Mouse (Mus musculus): ENCODE results near the gene Prkar2a. TPM values are rescaled to one million over a fixed set of nuclear protein-coding genes. Genes with fewer than 3 reads are reported as not detected.

Prkar2a gene
- total RNA-seq, 2 experiments from 2014 or later, result 45.8 to 49.2 TPM

DNA sequence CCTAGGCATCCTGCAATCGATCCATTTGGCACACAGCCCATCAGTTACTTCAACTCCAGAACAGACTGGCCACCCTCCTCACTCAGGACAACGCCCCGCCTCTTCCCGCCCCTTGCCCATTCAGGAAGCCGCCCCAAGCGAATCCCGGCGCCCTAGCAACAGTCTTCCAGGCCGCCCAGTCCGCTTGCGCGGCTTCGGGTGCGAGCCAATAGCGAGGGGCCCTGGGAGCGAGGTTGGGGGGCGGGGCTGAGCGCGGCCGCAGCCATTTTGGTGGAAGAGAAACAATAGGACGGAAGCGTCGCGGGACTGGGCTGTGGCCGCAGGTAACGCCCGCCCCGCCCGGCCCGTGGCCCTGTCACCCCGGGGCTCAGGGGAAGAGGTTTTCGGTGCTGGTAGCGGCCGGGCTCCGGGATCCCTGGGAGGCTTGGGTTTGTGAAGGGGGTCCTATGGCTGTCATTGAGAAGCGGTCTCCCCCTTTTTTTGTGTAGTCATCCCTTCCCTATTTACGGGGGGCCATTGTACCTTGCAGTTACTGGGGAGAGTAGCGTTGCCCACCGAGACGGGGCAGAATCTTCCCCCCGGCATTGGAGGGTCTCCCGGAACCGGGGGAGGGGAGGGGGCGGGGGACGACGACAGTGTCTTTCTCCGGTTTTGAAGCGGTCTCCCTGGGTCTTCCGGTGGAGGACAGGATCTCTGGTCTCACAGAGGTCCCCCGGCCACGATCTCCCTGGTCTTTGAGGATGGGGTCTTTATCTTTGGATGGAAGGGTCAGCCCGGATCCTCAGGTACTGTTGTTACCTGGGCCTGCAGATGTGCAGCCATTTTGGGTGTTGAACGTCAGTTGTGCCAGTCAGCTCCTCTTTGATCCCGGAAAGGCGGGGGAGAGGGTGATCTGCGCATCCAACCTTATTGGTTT lies 94.7 kb downstream of the Prkar2a start, which contains the start of gene Ip6k2:
Gene Ip6k2 (plus strand): TSS at position 249 of the 916 bp plus-strand sequence.
- intact Hi-C loops (cut with DNase I), result no loop called here
- DNase-seq (ENCODE audit: low spot score in 2 of 2), result peak; percentile 96

- no peak for DNase-seq (ENCODE audit: low spot score in 2 of 2)
- intact Hi-C loops (cut with DNase I), result no loop called here
Observed at GRCm38 (mm10) chr9:108785416-108785815, 96.3 kb downstream of the Prkar2a start.

DNA sequence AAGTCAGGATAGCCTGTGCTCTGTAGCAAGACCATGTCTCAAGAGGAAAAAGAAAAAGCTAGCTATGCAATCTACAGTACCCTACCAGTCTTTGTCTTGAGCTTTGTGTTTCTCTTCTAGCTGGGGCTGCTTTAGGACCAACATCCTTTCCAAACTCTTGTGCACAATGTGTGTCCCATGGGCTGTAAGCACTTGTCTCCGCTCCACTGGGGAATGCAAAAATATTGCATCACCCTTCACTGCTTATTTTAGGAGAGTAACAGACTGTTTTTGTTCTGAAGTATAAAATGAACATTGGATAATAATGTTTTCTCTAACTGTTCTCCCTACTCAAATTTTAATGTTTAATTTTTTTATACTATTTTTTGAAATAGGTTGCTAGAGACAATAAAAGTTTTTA lies 97.4 kb downstream of the Prkar2a start:
- DNase-seq (ENCODE audit: low spot score in 2 of 2), result no peak
- intact Hi-C loops (cut with DNase I), result no loop called here

DNA sequence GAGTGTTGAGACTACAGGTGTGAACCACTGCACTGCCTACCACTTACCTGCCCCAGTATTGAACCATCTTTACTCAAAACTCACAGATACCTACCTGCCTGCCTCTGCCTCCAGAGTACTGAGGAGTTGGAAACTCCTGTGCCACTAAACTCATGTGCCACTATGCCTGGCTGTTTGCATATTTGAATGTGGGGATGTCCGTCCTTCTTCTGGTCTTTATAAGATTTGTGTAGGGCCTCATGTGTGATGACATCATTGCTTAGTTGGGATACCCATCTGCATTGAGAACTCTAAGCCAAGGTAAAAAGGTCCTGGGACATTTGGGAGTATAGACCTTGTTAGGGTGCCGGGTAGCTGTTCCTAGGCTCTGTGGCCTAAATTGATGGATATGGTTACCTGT lies 98.0 kb downstream of the Prkar2a start:
- no peak for DNase-seq (ENCODE audit: low spot score in 2 of 2)
- intact Hi-C loops (cut with DNase I), result no loop called here

GRCm38 (mm10) chr9:108788713-108789112 lies 99.6 kb downstream of the Prkar2a start:
- no peak for DNase-seq (ENCODE audit: low spot score in 2 of 2)
- intact Hi-C loops (cut with DNase I), result no loop called here

GRCm38 (mm10) chr9:108792307-108792706 lies 103.2 kb downstream of the Prkar2a start:
- intact Hi-C loops (cut with DNase I), result no loop called here
- no peak for DNase-seq (ENCODE audit: low spot score in 2 of 2)

- intact Hi-C loops (cut with DNase I), result no loop called here
- no peak for DNase-seq (ENCODE audit: low spot score in 2 of 2)
Observed at GRCm38 (mm10) chr9:108792730-108793129, 103.6 kb downstream of the Prkar2a start.

DNA sequence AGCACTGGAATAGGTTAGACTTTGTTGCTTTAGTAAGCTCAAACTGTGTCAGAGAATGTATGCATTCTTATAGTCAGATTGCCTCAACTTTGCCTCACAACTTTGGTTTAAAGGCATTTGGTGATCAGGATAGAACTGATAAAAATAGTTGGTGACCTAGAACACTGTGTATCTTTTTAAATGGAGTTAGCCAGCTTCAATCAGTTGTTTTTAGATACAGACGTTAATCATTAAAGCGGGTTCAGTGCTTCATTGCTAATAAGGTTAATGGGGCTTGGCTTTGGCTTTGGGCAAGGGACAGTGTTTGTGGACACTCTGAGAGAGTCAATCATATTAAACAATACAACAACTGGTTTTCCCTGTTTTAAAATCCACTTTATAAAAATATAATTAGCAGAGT lies 106.2 kb downstream of the Prkar2a start:
- DNase-seq (ENCODE audit: low spot score in 2 of 2), result no peak

GRCm38 (mm10) chr9:108795762-108796161 lies 106.6 kb downstream of the Prkar2a start:
- DNase-seq (ENCODE audit: low spot score in 2 of 2), result no peak
- intact Hi-C loops (cut with DNase I), result no loop called here

More for the DNA sequence above, 106.2 kb downstream of the Prkar2a start:
- intact Hi-C loops (cut with DNase I), result no loop called here

- intact Hi-C loops (cut with DNase I), result no loop called here
- peak in 1 of 2 experiments; percentile 37 for DNase-seq (ENCODE audit: low spot score in 2 of 2)
Observed at GRCm38 (mm10) chr9:108796351-108796981, 107.4 kb downstream of the Prkar2a start.

GRCm38 (mm10) chr9:108797477-108797876 lies 108.4 kb downstream of the Prkar2a start:
- intact Hi-C loops (cut with DNase I), result no loop called here
- no peak for DNase-seq (ENCODE audit: low spot score in 2 of 2)

DNA sequence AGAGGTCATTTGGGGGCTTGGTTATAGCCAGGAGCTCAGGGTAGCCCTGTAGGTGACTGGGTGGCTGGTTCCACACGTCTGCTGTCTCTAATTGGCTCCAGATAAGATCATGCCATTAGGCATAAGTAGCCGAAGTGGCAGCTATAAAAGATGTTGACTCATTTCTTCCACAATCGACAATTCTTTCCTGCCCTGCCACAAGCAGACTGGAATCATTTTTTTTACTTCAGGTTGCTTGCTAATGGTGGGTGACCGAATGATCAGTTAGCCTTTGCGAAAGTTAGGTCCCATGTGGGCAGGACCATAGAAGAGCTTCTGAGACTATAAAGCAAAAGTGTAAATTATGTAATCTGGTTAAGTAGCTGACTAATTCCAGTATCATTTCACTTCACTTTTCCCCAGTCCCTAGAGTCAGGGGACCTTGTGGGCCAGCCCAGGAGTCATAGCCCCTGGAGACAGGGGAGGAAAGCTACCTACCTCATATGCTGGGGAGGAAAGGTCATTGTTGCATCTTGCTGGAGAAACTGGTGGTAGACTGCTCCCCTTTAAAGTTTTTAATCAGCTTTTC lies 109.5 kb downstream of the Prkar2a start:
- intact Hi-C loops (cut with DNase I), result no loop called here
- no peak for DNase-seq (ENCODE audit: low spot score in 2 of 2)

- DNase-seq (ENCODE audit: low spot score in 2 of 2), result no peak
- intact Hi-C loops (cut with DNase I), result no loop called here
Observed at GRCm38 (mm10) chr9:108799564-108799963, 110.5 kb downstream of the Prkar2a start.

Small RNA genes lying within 50 kb of the gene (microRNA-seq; reads per million reads assigned to microRNA genes)
- gene Gm26298, result not detected

Other genes starting within 250 kb of the Prkar2a start
- 10 to 100 TPM; 36.1 to 41.5 TPM for gene Ccdc71, start 228.8 kb upstream of the Prkar2a start, total RNA-seq (2021)
- gene Klhdc8b, start 227.7 kb upstream of the Prkar2a start, total RNA-seq (2021), result 10 to 100 TPM; 31.1 to 33.9 TPM
- gene Lamb2, start 209.6 kb upstream of the Prkar2a start, total RNA-seq (2021), result 10 to 100 TPM; 22.8 to 43.1 TPM
- gene Usp19, start 198.7 kb upstream of the Prkar2a start, total RNA-seq (2021), result 100 to 1,000 TPM; 124 to 154 TPM
- 10 to 100 TPM; 73.6 to 76.9 TPM for gene Qars, start 181.6 kb upstream of the Prkar2a start, total RNA-seq (2021)
- gene Qrich1, start 172.5 kb upstream of the Prkar2a start, total RNA-seq (2021), result 100 to 1,000 TPM; 135 to 149 TPM
- 10 to 100 TPM; 47.7 to 47.9 TPM for gene Impdh2, start 129.0 kb upstream of the Prkar2a start, total RNA-seq (2021)
- 10 to 100 TPM; 62.8 to 70.1 TPM for gene Ndufaf3, start 121.9 kb upstream of the Prkar2a start, total RNA-seq (2021)
- 10 to 100 TPM; 70.1 to 99.4 TPM for gene Dalrd3, start 119.4 kb upstream of the Prkar2a start, total RNA-seq (2021)
- gene Wdr6, start 110.6 kb upstream of the Prkar2a start, total RNA-seq (2021), result 100 to 1,000 TPM; 112 to 118 TPM
- 10 to 100 TPM; 87.0 to 93.7 TPM for gene P4htm, start 91.6 kb upstream of the Prkar2a start, total RNA-seq (2021)
- gene Arih2, start 39.9 kb upstream of the Prkar2a start, total RNA-seq (2021), result 10 to 100 TPM; 49.5 to 53.5 TPM
- gene Slc25a20, start 27.2 kb upstream of the Prkar2a start, total RNA-seq (2021), result 10 to 100 TPM; 11.8 to 14.1 TPM
- 100 to 1,000 TPM; 155 to 158 TPM for gene Ip6k2, start 94.5 kb downstream of the Prkar2a start, total RNA-seq (2021)
- gene Nckipsd, start 119.1 kb downstream of the Prkar2a start, total RNA-seq (2021), result 10 to 100 TPM; 56.0 to 60.6 TPM
- 10 to 100 TPM; 43.4 to 74.0 TPM for gene Celsr3, start 137.0 kb downstream of the Prkar2a start, total RNA-seq (2021)
- gene Slc26a6, start 164.0 kb downstream of the Prkar2a start, total RNA-seq (2021), result 10 to 100 TPM; 18.1 to 24.3 TPM
- gene Tmem89, start 225.3 kb downstream of the Prkar2a start, total RNA-seq (2021), result under 1 TPM in 1 of 2 experiments, not detected in 1; 0.59 TPM
- 100 to 1,000 TPM; 349 to 409 TPM for gene Uqcrc1, start 247.3 kb downstream of the Prkar2a start, total RNA-seq (2021)

Data from left cerebral cortex, postnatal 36 days (tissue).